Mouse (Mus musculus): Measurements from ENCODE around the gene Samhd1. TPM values are rescaled to one million over a fixed set of nuclear protein-coding genes. Genes with fewer than 3 reads are reported as not detected.
A peak's percentile ranks its signal among the peaks of the same experiment; 100 is the strongest.

The Samhd1 gene
- total RNA-seq, 2 experiments from 2014 or later, result 15.1 to 15.8 TPM

DNA sequence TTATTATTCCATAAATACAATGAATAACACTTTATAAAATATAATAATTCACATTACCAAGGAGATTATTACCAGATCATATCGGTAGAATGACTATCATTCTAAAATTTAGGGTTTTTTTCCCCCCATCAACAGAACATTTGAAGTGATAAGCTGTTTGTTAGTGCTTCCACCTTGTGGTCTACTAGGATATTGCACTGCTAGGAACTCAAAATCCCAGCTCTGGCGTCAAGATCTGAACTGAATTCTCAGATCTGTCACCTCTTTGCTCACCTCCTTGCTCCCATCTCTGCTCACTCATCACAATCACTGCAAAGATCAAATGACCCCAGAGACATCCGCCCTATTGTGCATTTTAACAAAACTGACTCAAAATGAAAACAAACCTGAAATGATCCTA, 18.1 kb downstream of the Samhd1 start:
- DNase-seq, result no peak
- peak; percentile 78 for TF ChIP-seq CTCF (IDR thresholded peaks at IDR 0.05)
- no peak overlapping the region for H3K27ac ChIP-seq
- H3K4me3 ChIP-seq, result no peak overlapping the region
- intact Hi-C loops (cut with DNase I), result no loop called here

DNA sequence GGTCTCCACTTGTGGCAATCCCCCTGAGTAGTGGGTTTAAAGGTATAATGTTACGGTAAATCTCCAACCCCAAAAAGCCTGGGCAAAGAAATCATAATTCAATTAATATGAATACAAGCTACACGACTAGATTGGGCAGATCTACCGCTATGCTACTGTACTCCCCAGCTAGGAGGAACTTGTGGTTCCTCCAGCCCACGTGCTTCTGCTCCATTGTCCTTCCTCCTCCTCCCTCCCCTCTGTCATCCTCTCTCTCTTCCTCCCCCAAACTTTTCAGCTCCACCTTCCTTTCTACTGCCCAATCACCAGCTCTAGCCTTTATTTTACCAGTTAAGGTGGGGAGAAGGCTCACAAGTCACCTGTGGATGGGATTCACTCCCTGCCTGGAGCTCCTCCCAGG, 26.8 kb downstream of the Samhd1 start:
- intact Hi-C loops (cut with DNase I), result no loop called here
- no peak for DNase-seq
- no peak for TF ChIP-seq CTCF (IDR thresholded peaks at IDR 0.05)
- no peak overlapping the region for H3K27ac ChIP-seq
- no peak overlapping the region for H3K4me3 ChIP-seq

DNA sequence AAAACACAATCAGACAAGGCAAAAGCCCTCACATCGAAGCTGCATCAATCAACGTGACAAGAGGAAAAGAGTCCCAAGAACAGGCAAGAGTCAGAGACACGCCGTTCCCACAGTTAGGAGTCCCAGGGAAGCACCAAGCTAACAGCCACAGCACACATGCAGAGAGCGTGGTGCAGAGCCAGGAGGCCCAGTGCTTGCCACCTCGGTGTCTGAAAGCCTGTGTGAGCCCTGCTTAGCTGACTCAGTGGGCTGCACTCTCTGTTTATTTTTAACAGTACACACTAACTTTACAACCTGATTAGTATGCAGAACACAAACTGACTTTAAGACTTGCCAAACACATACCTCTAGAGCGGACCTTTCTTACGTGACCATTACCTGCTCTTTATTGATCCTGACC, 30.6 kb downstream of the Samhd1 start:
- intact Hi-C loops (cut with DNase I), result no loop called here
- H3K4me3 ChIP-seq, result no peak overlapping the region
- no peak for DNase-seq
- no peak for TF ChIP-seq CTCF (IDR thresholded peaks at IDR 0.05)
- no peak overlapping the region for H3K27ac ChIP-seq

DNA sequence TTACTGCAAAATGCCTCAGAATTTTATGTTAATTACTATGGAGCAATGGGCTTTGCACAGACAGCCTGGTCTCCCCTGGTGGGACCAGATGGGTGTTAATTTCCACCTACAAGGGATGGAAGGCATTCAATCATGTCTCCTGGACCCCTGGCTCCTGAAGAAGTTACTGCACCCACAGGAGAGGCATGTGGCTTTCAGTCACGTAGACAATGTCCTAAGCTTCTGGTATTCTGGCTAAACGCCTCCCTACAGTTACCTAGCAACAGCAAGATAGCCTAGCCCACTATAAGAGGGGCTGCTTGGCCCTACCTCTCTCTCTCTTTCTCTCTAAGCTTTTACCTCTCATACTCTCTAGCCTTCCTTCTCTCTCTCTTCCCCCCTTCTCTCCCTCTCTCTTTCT, 32.8 kb downstream of the Samhd1 start:
- TF ChIP-seq CTCF (IDR thresholded peaks at IDR 0.05), result no peak
- no peak for DNase-seq
- Histone ChIP-seq H3K4me3 (no peak overlapping the region), H3K27ac (no peak overlapping the region)
- intact Hi-C loops (cut with DNase I), result no loop called here

DNA sequence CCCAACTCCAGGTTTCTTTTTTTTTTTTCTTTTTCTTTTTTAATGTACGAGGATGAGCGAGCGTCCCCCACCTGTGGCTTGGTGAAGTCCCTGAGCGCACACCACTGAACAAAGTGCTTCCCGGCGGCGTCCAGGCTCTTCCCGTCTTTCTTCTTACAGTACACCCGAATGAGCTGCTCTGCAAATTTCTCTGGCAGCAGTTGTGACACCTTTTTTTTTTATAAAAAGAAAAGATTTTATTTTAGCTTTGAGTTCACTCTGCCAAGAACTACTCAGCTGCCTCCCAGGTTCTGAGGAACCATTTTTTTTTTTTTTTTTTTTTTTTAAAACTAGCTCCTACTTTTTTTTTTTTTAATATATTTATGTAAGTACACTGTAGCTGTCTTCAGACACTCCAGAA, 33.4 kb downstream of the Samhd1 start:
- no peak for DNase-seq
- intact Hi-C loops (cut with DNase I), result no loop called here
- no peak for TF ChIP-seq CTCF (IDR thresholded peaks at IDR 0.05)
- H3K27ac ChIP-seq, result no peak overlapping the region
- no peak overlapping the region for H3K4me3 ChIP-seq

DNA sequence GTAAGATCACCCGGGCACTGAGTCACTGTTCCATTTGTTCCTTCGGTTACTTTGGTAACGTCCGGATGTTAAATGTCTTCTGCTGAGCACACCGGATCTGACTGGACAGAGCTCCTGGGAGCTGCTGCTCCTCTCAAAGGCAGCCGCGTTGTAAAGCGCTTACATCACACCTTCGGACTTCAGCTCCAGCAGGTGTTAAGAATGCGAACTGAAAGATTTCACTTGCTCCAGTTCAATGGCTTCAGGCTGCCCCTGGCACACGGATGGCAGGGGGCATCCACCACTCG, 34.8 kb downstream of the Samhd1 start:
- Histone ChIP-seq H3K4me3 (no peak overlapping the region), H3K27ac (0 out of 2 replicates have a peak overlapping the region, but pooled peaks have one; percentile 8)
- DNase-seq, result no peak
- intact Hi-C loops (cut with DNase I), result no loop called here
- no peak for TF ChIP-seq CTCF (IDR thresholded peaks at IDR 0.05)

DNA sequence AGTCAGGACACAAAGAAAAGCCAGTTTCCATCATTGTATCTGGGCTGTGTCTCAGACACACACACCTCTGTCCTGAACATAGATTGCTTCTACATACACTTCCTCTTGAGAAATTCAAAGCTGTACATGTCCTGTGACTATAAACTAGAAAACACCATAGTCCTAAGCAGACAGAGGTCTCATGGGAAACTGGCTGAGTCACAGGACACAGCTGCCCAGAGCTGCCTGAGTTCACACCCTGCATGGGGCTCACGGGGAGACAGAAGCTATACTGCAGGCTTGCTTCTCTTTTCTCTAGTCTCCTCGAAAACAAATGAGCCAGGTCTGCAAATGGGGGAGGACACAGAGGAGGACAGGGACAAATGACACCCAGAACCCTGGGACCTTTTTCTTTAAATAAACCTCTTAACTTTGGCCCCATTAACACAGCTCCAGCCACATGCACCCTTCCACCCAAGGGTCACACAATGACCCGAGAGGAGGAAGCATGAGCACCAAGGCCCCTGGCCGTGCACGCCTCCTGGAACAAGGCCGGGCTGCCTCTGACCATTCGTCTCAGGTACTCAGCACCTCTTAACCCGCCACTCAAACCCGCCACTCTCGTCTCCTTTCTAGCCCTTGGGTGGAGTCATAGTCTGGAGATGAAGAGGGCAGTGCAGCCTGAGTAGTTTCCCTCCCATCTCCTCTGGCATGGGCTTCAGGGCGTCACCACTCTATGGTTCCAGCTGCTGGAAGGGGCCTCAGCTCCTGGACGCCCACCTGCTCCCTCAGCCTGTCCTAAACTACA, 35.3 kb downstream of the Samhd1 start:
- no peak overlapping the region for H3K4me3 ChIP-seq
- H3K27ac ChIP-seq, result no peak overlapping the region
- TF ChIP-seq CTCF (IDR thresholded peaks at IDR 0.05), result no peak
- no peak for DNase-seq
- intact Hi-C loops (cut with DNase I), result loop anchor here (5.0 to 10.0 kb wide), 3 partner anchors 67 to 292 kb away; no protein-coding TSS in a partner anchor

DNA sequence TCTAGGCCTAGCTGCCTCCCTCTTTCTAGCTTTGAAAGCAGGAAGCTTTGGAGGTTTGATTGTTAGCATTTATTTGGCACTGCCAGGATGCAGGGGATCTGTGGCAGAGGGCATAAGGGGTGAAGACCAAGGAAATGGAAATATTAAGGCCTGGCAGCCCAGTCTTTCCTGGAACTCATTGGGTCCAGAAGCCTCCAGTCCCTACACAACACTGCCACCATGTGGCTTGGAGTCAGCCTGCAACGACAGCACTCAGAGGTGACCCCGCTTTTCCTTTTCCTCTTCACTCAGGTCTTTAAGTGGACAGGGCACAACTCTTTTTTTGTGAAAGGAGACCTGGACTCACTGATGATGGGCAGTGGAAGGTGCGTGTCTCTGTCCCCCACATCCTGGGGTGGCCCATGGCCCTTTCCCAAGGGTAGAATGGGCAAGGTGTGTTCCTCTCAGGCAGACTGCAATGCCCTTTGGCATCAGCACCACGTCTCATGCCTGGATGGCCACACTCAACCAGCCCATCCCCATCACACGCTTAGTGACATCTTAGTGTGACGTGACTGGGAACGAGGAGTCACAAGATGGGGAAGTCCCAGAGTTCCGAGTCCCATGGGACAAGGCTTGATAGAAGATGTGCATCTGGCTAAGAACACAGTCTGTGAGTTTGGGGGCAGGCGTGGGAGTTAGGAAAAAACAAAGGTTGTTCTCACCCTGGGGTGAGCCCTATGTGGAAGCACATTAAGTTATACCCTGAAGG, 39.9 kb downstream of the Samhd1 start:
- TF ChIP-seq CTCF (IDR thresholded peaks at IDR 0.05), result peak; percentile 92
- intact Hi-C loops (cut with DNase I), result loop anchor here (2.0 to 10.0 kb wide), 4 partner anchors 63 to 288 kb away; no protein-coding TSS in a partner anchor
- DNase-seq, result peak; percentile 76
- H3K27ac ChIP-seq, result no peak overlapping the region
- no peak overlapping the region for H3K4me3 ChIP-seq

DNA sequence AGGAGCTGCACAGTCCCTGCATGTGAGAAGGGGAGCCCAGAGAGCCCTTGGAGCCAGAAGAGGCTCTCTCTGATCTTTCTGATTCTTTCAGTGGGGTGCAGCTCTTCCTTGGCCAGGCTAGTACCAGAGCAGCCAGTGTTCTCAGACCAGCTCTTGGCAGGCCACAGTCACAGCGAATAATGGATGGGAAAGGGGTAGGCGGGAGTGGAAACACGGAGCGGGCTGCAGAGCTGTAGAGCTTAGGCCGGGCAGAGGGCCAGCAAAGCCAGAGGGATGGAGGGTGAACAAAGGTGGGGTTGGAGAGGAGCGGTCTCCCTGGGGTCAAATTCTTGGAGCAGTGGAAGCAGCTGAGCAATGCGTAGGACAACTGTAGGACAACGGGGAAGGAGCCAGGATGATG, 43.0 kb downstream of the Samhd1 start:
- Histone ChIP-seq H3K4me3 (no peak overlapping the region), H3K27ac (no peak overlapping the region; the same call in 1 of the 2 replicates)
- no peak for TF ChIP-seq CTCF (IDR thresholded peaks at IDR 0.05)
- intact Hi-C loops (cut with DNase I), result loop anchor here (10.0 kb wide), 1 partner anchor 187 kb away; no protein-coding TSS in a partner anchor
- DNase-seq, result peak; percentile 59

DNA sequence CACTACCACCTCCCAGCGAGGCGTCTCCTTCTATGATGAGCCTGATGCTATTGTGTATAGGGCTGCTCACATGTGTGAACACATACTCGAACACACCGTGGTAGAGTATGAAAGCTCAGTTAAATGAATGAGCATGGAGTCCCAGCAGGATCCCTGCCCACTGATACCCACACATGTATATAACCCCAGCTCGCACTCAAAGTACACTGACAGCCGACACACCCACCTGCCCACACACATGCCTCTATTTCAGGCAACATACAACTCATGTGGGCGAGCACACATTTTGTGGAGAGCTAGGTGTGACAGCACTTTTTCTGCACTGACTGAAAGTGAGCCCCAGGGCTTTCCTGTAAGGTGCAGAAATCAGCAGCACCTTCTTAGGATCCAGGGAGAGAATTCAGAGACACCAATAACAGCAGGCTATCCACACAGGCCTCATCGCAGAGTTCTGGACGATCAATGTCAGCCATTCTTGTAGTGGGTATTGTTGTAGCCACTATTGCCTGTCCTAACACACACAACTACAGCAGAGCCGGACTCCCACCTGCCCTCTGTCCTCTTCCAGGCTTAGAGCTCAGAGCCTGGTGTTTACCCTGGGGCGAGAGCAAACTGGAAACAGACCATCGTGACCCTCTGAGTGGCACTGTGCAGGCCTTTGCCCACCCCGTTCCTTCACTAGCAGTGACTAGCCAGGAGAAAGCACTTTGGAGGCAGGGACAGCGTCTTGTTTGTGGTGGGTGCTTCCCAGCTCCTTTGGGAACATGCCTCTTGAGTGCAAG, 47.3 kb downstream of the Samhd1 start:
- intact Hi-C loops (cut with DNase I), result no loop called here
- DNase-seq, result no peak
- no peak for TF ChIP-seq CTCF (IDR thresholded peaks at IDR 0.05)
- Histone ChIP-seq H3K4me3 (no peak overlapping the region), H3K27ac (no peak overlapping the region)

DNA sequence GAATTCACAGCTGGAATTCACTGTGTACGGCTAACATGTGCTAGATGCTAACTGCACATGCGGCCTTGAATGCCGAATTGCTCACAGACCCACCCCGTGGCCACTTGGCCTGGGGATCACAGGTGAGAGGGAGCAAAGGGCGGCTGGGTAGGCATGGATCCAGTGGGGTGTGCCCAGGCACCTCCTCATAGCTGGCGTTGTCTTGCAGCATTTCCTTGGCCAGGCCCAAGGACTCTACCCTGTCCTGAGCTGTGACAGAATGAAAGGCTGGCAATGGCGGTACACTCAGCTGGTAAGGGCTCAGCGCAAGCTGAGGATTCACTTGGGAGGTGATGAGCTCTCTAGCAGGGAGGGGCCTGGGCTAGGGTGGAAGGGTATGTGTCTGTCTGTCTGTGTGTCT, 48.3 kb downstream of the Samhd1 start, which contains the start of gene Tldc2:
Gene Tldc2 (plus strand): TSS at position 260 of the 400 bp plus-strand sequence.
- intact Hi-C loops (cut with DNase I), result no loop called here
- TF ChIP-seq CTCF (IDR thresholded peaks at IDR 0.05), result no peak
- no peak for DNase-seq
- Histone ChIP-seq H3K27ac (no peak within 1 kb of the TSS), H3K4me3 (no peak within 1 kb of the TSS)

DNA sequence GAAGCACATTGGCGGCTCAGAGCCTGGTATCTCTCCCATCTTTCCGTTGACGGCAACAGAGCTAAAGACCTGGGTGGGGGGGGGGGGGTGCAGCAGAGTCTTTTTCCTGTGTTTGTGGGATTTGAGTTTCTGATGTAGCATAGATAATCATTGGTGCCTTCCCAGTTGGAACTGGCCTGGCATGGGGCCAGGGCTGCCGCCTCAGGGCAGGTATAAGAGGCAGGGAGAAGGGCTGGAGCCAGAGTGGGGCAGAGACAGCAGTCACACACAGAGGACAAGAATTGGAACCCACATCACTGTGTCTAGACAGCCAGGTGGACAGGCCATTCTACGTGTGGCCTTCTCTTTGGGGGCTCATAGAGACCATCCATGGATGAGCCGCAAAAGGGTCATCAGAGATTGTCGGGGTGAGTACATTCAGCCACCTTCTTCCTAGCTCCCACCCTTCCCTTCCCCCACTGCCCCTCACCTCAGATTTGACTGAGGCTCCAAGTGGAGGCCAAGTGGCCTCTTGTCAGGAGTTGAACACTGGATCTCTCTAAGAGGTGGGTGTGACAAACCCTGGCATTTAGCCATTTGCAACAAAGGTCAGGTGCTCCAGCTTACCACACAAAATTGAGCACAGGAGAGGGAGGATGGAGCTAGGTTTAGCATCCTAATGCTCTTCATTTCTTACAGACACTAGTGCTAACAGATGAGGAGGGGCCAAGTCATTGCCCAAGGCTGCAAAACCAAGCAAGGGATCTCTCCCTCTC, 50.1 kb downstream of the Samhd1 start:
- no peak overlapping the region for H3K4me3 ChIP-seq
- no peak overlapping the region for H3K27ac ChIP-seq
- intact Hi-C loops (cut with DNase I), result no loop called here
- no peak for TF ChIP-seq CTCF (IDR thresholded peaks at IDR 0.05)
- no peak for DNase-seq
